Mouse (Mus musculus) brain, embryonic 14.5 days (tissue): ENCODE results near the gene Mtx1. TPM values are rescaled to one million over a fixed set of nuclear protein-coding genes. Genes with fewer than 3 reads are reported as not detected.
"Not testable (repeated sequence)": the region's sequence is repeated elsewhere in the genome, so short reads cannot be mapped to it uniquely, and the experiment has no call there.

Source experiments
- DNase-seq: peaks from one replicate; pipeline ENCODE4 v3.0.0-alpha.2; 2011; ENCODE audit warnings: low read depth
- CTCF ChIP-seq: fragments of 200-500 bp; IDR thresholded peaks from 2 replicates; pipeline ENCODE4 v1.5.1; 2012; ENCODE audit warnings: inconsistent platforms, mild to moderate bottlenecking, moderate library complexity, borderline replicate concordance; ENCODE audit not compliant: insufficient read depth, insufficient read length; ENCODE audit errors: extremely low read depth
- POLR2A ChIP-seq: fragments of 200-500 bp; IDR thresholded peaks from 2 replicates; pipeline ENCODE4 v1.6.1; 2012; ENCODE audit warnings: mild to moderate bottlenecking, inconsistent platforms, borderline replicate concordance; ENCODE audit not compliant: poor library complexity, insufficient read depth, insufficient read length, severe bottlenecking; ENCODE audit errors: extremely low read depth
- polyA plus RNA-seq: library from polyadenylated mRNA; depleted of rRNA; stranded (reverse); fragments of >200 nt; gene quantifications from 2 replicates; pipeline ENCODE4 v1.2.3, GENCODE M21; 2012

Mtx1 gene
- polyA plus RNA-seq, 1 experiment, result 146 TPM

DNA sequence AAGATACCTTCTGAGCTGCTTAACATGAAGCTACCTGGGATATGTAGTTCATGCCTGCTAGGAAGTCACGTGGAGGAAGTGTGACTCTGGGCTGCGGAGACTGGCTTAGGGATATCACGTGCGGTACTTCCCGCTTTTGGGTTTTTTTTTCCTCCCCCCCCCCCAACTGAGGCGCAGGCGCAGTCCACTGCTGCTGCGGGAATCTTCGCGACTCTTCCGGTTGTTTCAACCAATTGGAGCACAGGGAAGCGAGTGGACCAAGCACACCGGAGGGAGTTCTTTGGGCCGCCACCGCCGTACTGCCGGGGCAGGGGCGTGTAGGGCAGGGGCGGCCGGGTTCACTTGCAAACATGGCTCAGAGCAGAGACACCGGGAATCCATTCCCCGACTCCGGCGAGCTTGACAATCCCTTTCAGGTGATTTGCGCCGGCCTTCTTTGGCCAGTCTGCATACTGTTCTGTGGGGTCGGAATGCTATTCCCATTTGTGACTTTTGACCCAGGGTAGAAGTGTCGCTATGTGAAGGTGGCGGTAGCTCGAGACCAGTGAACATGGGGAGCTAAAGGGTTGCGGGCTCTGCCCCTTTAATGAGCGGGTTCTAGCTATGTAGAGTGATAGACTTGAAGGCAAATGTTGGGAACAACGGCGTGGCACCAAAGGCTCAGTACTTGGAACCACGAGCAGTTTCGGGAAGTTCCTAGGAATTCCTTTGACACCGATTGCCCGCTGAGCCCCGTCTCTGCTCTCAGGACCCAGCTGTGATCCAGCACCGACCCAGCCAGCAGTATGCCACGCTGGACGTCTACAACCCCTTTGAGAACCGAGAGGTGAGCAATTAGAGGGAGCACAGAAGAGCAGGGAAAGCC lies 49.4 kb downstream of the Mtx1 start, which contains the start of gene Scamp3:
Gene Scamp3 (plus strand): TSS at position 232 of the 865 bp plus-strand sequence.
- TF ChIP-seq POLR2A (peak; percentile 50; the same call in 1 of the 2 replicates), CTCF (no peak)
- peak; percentile 99 for DNase-seq

DNA sequence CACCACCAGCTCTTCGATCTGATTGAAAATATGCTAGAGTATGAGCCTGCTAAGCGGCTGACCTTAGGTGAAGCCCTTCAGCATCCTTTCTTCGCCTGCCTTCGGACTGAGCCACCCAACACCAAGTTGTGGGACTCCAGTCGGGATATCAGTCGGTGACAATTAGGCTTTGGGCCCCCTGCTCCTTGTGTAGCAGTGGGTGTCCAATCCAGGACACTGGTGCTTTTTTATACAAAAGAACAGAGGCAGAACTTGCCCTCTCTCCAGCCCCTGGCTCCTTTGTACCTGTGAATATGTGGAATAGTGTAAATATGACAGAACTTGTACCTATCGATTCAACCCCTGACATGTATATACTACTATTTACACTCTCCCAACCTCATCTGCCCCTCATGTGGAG lies 50.5 kb downstream of the Mtx1 start:
- no peak for TF ChIP-seq POLR2A
- TF ChIP-seq CTCF, result no peak
- no peak for DNase-seq

DNA sequence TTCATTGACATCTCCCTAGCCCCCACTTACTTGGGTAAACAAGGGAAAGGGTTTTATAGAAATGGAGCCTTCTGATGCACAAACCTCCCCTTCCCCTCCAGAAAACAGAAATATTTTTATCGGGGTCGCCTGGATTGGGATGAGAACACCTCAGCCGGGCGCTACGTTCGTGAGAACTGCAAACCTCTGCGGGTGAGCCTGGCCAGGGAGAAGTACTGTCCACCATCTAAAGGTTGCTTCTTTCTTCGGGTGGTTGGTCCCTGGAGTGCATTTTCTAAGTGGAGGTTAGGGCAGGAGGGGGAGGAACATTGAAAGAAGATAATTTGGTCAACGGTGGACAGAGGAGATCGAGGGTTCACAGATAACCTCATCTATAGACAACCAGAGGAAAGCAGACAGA lies 51.3 kb downstream of the Mtx1 start:
- DNase-seq, result no peak
- TF ChIP-seq CTCF (no peak), POLR2A (no peak)

DNA sequence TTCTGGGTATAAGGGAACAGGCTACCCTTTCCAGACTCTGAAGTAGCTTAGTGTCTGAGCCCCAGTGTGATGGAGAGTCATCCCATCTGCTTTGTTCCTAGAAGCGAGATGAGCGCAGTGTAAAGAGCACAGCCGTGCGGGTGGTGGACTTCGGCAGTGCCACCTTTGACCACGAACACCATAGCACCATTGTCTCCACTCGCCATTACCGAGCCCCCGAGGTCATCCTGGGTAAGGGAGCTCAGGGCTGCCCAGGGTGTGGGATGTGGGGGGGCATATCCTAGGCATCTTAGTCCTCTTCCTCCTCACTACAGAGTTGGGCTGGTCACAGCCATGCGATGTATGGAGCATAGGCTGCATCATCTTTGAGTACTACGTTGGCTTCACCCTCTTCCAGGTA lies 52.0 kb downstream of the Mtx1 start:
- TF ChIP-seq CTCF (no peak), POLR2A (no peak)
- DNase-seq, result no peak

DNA sequence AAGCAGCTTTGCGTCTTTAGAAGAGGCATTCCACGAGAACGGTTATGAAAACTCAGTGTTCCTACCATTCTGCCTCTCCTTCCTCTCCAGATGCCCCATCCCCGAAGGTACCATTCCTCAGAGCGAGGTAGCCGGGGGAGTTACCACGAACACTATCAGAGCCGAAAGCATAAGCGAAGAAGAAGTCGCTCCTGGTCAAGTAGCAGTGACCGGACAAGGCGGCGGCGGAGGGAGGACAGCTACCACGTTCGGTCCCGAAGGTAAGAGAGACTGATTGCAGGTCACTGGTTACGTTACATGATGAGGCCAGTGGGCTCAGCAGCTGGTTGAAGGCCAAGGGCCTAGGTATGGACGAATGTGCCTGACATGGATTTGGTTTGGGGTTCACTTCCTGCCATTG lies 59.9 kb downstream of the Mtx1 start:
- DNase-seq, result no peak
- TF ChIP-seq POLR2A (no peak), CTCF (no peak)

DNA sequence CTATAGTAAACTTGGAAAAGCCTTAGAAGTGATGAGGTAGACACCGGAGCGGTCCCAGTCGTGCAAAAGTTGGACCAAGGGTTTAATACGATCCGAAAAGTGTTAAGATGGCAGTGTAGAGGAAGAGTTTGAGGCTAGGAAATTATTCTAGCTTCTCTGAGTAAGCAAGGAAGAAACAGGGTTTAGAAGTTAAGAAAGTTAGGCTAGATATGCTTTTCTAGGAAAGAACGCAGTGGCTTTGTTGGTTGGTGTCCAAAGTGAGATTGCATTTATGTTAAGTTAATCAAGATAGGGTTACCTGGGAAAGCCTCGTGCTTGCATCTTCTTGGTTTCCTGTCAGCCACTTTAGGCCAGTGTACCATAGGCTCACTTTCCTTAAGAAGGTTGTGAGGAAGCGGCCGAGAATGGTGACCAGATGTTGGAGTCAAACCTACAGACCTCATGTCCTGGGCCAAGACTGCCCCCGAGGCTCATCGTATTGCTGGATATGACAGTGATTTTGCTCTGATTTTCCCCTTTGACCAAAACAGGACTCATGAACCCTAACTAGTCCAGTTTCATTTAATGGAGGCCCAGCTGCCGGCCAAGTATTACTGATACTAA lies 61.5 kb downstream of the Mtx1 start:
- TF ChIP-seq POLR2A, result no peak
- TF ChIP-seq CTCF, result no peak
- no peak for DNase-seq

DNA sequence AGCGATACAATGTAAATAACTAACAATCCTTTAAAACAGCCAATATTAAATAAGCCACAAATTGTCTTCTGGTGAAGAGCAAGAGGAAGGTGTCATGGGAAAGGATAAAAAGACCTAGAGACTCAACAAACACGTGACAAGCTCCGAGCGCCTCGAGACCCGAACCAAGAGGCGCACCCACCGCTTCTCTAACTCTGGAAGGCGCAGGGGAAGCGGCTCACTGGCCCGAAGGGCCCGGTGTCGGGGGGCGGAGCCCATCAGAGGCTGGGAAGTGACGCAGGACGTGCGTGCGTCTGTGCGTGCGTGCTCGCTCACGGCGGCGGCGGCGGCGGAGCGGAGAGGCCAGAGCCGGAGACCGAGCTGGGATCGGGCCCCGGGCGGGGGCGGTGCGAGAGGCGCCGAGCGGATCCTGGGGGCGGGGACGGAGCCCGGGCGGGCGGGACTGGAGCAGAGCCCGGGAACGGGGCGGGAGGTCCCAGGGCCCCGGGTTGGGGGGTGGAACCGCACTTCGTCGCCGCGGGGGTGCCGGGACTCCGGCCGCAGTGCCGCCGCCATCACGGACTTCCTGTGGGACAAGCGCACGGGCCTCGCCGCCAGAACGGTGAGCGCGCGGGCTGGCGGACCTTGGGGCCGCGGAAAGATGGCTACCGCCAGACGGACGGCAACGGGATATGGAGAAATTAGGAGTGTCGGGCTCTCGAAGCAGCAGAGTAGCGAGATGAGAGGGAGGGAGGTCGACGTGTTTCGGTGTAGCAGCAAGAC lies 62.2 kb downstream of the Mtx1 start, which contains the start of gene Clk2:
Gene Clk2 (plus strand): TSS at position 290 of the 762 bp plus-strand sequence.
- TF ChIP-seq CTCF, result no peak
- peak; percentile 94 for TF ChIP-seq POLR2A
- DNase-seq, result peak; percentile 97

DNA sequence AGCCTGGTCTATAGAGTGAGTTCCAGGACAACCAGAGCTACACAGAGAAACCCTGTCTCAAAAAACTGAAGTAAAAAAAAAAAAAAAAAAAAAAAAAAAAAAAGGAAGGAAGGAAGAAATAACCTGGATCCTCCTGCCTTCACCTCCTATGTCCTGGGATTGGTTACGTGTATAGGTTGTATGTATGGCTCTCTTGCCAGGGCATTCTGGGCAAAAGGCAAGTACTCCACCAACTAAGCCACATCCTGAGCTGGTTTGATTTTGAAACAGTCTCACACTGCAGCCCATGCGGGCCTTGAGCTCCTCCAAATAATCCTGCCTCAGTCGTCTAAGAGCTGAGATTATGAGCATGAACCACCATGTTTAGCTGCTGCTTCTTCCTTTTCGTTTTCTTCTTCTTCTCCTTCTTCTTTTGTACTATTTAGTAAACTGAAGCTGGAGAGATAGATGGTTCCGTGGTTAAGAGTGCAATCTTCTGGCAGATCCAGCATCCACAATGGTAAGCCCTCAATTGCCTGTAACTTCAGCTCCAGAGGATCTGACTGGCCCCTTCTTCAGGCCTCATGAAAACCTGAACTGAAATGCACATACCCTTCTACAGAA lies 63.1 kb downstream of the Mtx1 start:
- no peak for TF ChIP-seq POLR2A

DNA sequence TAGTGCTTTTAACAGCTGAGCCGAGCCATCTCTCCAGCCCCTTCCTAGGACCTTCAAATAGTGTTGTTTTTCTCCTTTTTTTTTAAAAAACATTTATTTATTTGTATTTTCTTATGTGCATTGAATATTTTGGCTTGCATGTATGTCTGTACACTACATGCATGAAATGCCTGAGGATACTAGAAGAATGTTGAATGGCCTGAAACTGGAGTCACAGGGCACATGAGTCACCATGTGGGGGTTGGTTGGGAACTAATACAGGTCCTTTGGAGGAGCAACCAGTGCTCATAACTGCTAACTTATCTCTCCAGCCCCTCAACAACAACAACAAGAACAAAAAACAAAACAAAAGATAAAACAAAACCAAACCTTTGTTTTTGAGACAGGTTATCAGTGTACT lies 63.8 kb downstream of the Mtx1 start:
- no peak for TF ChIP-seq CTCF
- TF ChIP-seq POLR2A, result no peak
- no peak for DNase-seq

More for the DNA sequence above, 63.1 kb downstream of the Mtx1 start:
- DNase-seq, result no peak

DNA sequence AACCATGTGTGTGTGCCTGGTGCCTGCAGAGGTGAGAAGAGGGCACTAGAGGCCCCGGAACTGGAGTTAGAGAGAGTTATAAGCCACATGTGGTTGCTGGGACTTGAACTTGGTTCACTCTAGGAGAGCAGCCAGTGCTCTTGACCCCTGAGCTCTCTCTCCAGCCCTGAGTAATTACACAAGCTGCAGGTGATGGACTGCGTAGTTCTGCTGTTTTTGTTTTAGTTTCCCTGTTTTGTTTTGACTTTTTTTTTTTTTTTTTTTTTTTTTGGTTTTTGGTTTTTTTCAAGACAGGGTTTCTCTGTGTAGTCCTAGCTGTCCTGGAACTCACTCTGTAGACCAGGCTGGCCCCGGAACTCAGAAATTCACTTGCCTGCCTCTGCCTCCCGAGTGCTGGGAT lies 65.1 kb downstream of the Mtx1 start:
- TF ChIP-seq POLR2A, result no peak
- no peak for TF ChIP-seq CTCF
- no peak for DNase-seq

DNA sequence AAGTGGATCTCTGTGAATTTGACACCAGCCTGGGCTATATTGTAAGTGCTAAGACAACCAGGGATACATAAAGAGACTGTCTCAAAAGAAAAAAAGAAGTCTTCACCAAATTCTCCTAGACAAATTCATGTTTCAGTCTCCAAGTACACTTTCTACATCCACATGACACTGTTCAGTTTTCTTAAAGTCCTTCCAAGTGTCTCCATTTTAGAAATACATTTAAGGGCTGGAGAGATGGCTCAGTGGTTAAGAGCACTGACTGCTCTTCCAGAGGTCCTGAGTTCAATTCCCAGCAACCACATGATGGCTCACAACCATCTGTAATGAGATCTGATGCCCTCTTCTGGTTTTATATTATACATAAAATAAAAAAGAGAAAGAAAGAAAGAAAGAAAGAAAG lies 65.7 kb downstream of the Mtx1 start:
- not testable (repeated sequence) for DNase-seq

DNA sequence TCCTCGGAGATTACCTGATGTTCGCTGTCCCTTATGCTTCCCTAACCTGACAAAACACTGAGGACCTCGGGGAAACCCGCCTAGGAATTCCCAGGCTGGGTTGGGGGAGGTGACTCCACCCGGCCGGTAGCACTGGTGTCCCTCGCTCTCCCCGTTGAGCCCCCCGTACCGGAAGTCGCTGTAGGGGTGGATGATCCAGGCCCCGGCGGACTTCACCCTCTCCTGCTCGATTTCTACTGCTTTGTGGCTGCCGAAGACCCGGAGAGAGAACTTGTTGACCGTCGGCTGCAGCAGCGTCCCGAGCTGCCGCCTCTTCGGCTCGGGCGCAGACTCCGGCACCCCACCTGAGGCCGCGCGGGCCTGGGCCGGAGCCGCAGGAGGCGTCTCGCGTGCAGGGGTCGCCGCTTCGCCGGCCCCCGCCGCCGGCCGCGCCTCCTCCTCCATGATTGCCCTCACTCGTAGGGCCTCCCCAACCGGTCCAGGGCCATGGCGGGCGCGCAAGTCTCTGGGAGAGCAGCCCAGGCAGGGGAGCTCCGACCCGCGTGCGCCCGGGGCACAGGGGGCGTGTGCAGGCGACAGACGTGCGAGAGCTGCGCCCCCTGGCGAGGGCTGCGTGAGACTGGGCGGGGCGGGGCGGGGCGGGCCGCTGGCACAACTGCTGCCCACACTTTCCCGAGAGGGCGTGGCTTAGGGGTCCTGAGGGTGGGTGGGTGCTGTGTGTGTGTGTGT lies 67.1 kb downstream of the Mtx1 start, which contains the start of gene Hcn3:
Gene Hcn3 (minus strand): TSS at position 581 of the 729 bp plus-strand sequence.
- TF ChIP-seq POLR2A, result peak; percentile 59; the same call in 1 of the 2 replicates
- peak; percentile 51; the same call in 1 of the 2 replicates for TF ChIP-seq CTCF
- peak; percentile 91 for DNase-seq
